Mouse (Mus musculus): ENCODE results near the gene Skint5.
"Not testable (repeated sequence)": the region's sequence is repeated elsewhere in the genome, so short reads cannot be mapped to it uniquely, and the experiment has no call there.

Skint5 gene

GRCm38 (mm10) chr4:113999403-113999802, at the start of gene Skint5:
Gene Skint5 (minus strand): TSS chr4:113999503.
- no peak for ATAC-seq (ENCODE audit: low TSS enrichment)

GRCm38 (mm10) chr4:113957343-113957742, 42.0 kb downstream of the Skint5 start:
- ATAC-seq (ENCODE audit: low TSS enrichment), result no peak

GRCm38 (mm10) chr4:113764182-113764581, 235.1 kb downstream of the Skint5 start:
- no peak for ATAC-seq (ENCODE audit: low TSS enrichment)

- ATAC-seq (ENCODE audit: low TSS enrichment), result no peak
These were observed 235.6 kb downstream of the Skint5 start for GRCm38 (mm10) chr4:113763684-113764083.

GRCm38 (mm10) chr4:113448230-113448629, 551.1 kb downstream of the Skint5 start:
- ATAC-seq (ENCODE audit: low TSS enrichment), result not testable (repeated sequence)

All from frontal cortex, adult (tissue).